Mouse (Mus musculus) MEL (cell line): ENCODE data around the gene Smc3.

Source experiments
- CHD1 ChIP-seq: IDR thresholded peaks from 2 replicates; pipeline ENCODE4 v1.6.1; 2012; ENCODE audit warnings: low read depth, mild to moderate bottlenecking, inconsistent platforms, low read length, improper control_type of control experiment
- CTCF ChIP-seq, 3 experiments: IDR thresholded peaks in 2 of 3; conservative IDR thresholded peaks in 1 of 3; 2 replicates each; pipeline ENCODE4 v1.5.1; 2011 to 2012; ENCODE audit warnings: low read length in 3 of 3, low read depth in 2 of 3, mild to moderate bottlenecking in 2 of 3, improper control_type of control experiment in 1 of 3, inconsistent platforms in 1 of 3, mixed read lengths in 1 of 3, moderate library complexity in 1 of 3; ENCODE audit not compliant: control insufficient read depth in 1 of 3, insufficient read depth in 1 of 3, poor library complexity in 1 of 3, severe bottlenecking in 1 of 3
- EP300 ChIP-seq, 2 experiments: IDR thresholded peaks; 2 replicates each; pipeline ENCODE4 v1.6.1; 2011; ENCODE audit warnings: improper control_type of control experiment in 2 of 2, low read length in 2 of 2, low read depth in 1 of 2, mild to moderate bottlenecking in 1 of 2
- GABPA ChIP-seq: IDR thresholded peaks from 2 replicates; pipeline ENCODE4 v1.6.1; 2012; ENCODE audit warnings: low read depth, mild to moderate bottlenecking, inconsistent platforms, low read length, improper control_type of control experiment, moderate library complexity
- KAT2A ChIP-seq: conservative IDR thresholded peaks from 2 replicates; pipeline ENCODE4 v1.6.1; 2012; ENCODE audit warnings: low read depth, low read length, improper control_type of control experiment, inconsistent platforms
- MEF2A ChIP-seq: IDR thresholded peaks from 2 replicates; pipeline ENCODE4 v1.6.1; 2014; ENCODE audit warnings: low read depth, mild to moderate bottlenecking, inconsistent platforms, low read length, improper control_type of control experiment; ENCODE audit not compliant: poor library complexity, insufficient replicate concordance, severe bottlenecking; ENCODE audit errors: extremely low read depth
- POLR2A ChIP-seq, 2 experiments: IDR thresholded peaks; 2 replicates each; pipeline ENCODE4 v1.6.1; 2011 to 2012; ENCODE audit warnings: low read length in 2 of 2, mild to moderate bottlenecking in 2 of 2, control low read depth in 1 of 2, improper control_type of control experiment in 1 of 2, low read depth in 1 of 2, moderate library complexity in 1 of 2; ENCODE audit not compliant: control insufficient read depth in 1 of 2, insufficient read depth in 1 of 2, poor library complexity in 1 of 2
- RAD21 ChIP-seq: IDR thresholded peaks from 2 replicates; pipeline ENCODE4 v1.6.1; 2011; ENCODE audit warnings: mild to moderate bottlenecking, low read depth, low read length, improper control_type of control experiment
- USF2 ChIP-seq, 2 experiments: IDR thresholded peaks; 2 replicates each; pipeline ENCODE4 v1.6.1; 2011 to 2012; ENCODE audit warnings: improper control_type of control experiment in 2 of 2, low read length in 2 of 2, borderline replicate concordance in 1 of 2, inconsistent platforms in 1 of 2, low read depth in 1 of 2, mild to moderate bottlenecking in 1 of 2; ENCODE audit not compliant: insufficient read depth in 1 of 2

DNA sequence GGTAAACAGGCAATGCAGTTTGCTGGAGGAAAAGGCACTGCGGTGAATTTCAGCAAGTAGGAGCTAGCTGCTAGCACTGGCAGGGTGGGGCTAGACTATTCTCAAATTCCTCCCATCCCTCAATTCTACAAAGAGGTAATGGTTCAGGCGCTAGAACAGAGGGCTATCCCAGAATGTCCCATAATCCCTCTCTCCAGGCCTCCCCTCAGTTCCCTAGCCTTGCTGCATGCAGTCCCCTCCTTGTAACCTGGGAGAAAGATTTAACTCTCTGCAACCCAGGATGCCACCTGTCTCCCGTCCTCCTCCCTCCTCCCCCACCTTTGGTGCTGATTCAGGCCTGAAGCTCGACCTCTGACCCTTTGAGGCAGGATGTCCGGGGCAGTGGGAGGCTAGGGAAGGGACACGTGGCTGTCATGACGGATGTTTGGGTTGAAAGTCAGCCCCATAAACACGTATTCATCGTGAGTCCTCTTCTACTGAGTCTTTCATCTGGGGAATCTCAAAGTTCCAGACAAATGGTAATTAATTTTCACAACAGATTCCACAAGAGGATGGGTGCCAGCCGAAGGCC, 47.9 kb upstream of the Smc3 start:
- TF ChIP-seq CTCF (IDR thresholded peaks at IDR 0.05 in 2 of 3, conservative IDR thresholded peaks at IDR 0.05 in 1 of 3; ENCODE audit: control insufficient read depth in 1 of 3, insufficient read depth in 1 of 3, low read depth in 2 of 3, low read length in 3 of 3, poor library complexity in 1 of 3, severe bottlenecking in 1 of 3) = no peak
- no peak for TF ChIP-seq CHD1
- no peak for TF ChIP-seq POLR2A (IDR thresholded peaks at IDR 0.05; ENCODE audit: control insufficient read depth in 1 of 2, insufficient read depth in 1 of 2, low read depth in 1 of 2, low read length in 2 of 2, poor library complexity in 1 of 2)
- TF ChIP-seq KAT2A = no peak
- TF ChIP-seq USF2 (IDR thresholded peaks at IDR 0.05; ENCODE audit: borderline replicate concordance in 1 of 2, insufficient read depth in 1 of 2, low read depth in 1 of 2, low read length in 2 of 2) = no peak
- no peak for TF ChIP-seq MEF2A
- TF ChIP-seq EP300 (IDR thresholded peaks at IDR 0.05; ENCODE audit: low read depth in 1 of 2, low read length in 2 of 2) = no peak
- no peak for TF ChIP-seq RAD21
- TF ChIP-seq GABPA = no peak
